Mouse (Mus musculus) liver, embryonic 16.5 days (tissue): ENCODE measurements around the gene Nags. TPM values are rescaled to one million over a fixed set of nuclear protein-coding genes. Genes with fewer than 3 reads are reported as not detected.

Experiments used
- ATAC-seq: fragments of 200-750 bp; cut with Nextera tagmentation; 2 replicates; pipeline ENCODE4 v1.8.0; 2017; ENCODE audit warnings: low read depth, mild to moderate bottlenecking, moderate number of reproducible peaks, moderate library complexity
- H3K27ac ChIP-seq: fragments of 300-500 bp; sonication (generic); 2 replicates; pipeline ENCODE4 v1.5.1; 2014; ENCODE audit warnings: mild to moderate bottlenecking, low read length
- H3K27me3 ChIP-seq: fragments of 300-500 bp; sonication (generic); 2 replicates; pipeline ENCODE4 v1.6.1; 2014; ENCODE audit warnings: low read depth, low read length, mixed read lengths; ENCODE audit not compliant: control insufficient read depth, insufficient read depth
- H3K36me3 ChIP-seq: fragments of 300-500 bp; sonication (generic); 2 replicates; pipeline ENCODE4 v1.6.1; 2014; ENCODE audit warnings: mild to moderate bottlenecking; ENCODE audit not compliant: control insufficient read depth, insufficient read depth
- H3K4me1 ChIP-seq: fragments of 300-500 bp; sonication (generic); 2 replicates; pipeline ENCODE4 v1.6.1; 2014; ENCODE audit warnings: low read depth, low read length, mixed read lengths; ENCODE audit not compliant: control insufficient read depth
- H3K4me2 ChIP-seq: fragments of 300-500 bp; sonication (generic); 2 replicates; pipeline ENCODE4 v1.6.1; 2014; ENCODE audit warnings: low read depth, low read length, mixed read lengths
- H3K4me3 ChIP-seq: fragments of 300-500 bp; sonication (generic); 2 replicates; pipeline ENCODE4 v1.5.1; 2014; ENCODE audit warnings: low read depth, mild to moderate bottlenecking, low read length
- H3K9ac ChIP-seq: fragments of 300-500 bp; sonication (generic); 2 replicates; pipeline ENCODE4 v1.6.1; 2014; ENCODE audit warnings: low read depth, low read length
- H3K9me3 ChIP-seq: fragments of 300-500 bp; sonication (generic); replicated peaks from 2 replicates; pipeline ENCODE4 v1.6.1; 2016; ENCODE audit warnings: low read length; ENCODE audit not compliant: control insufficient read depth
- WGBS: fragments of 180-500 bp; shearing (Covaris S2); extraction: QIAGEN DNeasy Blood & Tissue Kit; methylation state at CpG from one replicate; pipeline ENCODE4 v1.1.7; 2014; ENCODE audit not compliant: insufficient replicate concordance; 5-methylcytosine and 5-hydroxymethylcytosine counted together
- polyA plus RNA-seq: library from polyadenylated mRNA; unstranded; fragments of >200 nt; fragmentation: Nextera tagmentation; extraction: Ambion mirVana; gene quantifications from 2 replicates; pipeline ENCODE4 v1.2.1, GENCODE M21; 2015

Gene Nags
- polyA plus RNA-seq: 19.0 and 19.2 TPM in 2 replicates

DNA sequence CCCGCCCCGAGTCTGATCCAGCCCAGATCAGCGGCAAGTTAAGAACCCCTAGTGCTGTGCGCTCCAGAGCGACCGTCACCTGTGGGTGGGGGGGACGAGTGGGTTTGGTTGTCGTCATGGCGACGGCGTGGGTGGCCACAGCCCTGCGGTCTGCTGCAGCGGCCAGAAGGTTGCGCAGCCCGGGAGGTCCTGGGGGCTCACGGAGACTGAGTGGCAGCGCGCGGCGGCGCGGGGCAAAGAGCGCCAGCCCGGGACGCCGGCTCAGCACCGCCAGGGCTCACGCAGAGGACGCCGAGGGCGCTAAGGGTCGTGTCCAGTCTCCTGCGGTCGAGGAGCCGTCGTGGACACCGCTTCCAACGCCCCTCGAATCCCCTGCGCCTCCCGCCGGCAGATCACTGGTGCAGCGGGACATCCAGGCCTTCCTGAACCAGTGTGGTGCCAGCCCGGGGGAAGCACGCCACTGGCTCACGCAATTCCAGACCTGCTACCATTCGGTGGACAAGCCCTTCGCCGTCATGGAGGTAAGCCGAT is at the start of gene Nags:
Gene Nags (plus strand): TSS at position 43 of the 531 bp plus-strand sequence.
- Histone ChIP-seq H3K27ac (peak within 1 kb of the TSS; percentile 82), H3K4me3 (peak within 1 kb of the TSS; percentile 65), H3K27me3 (peaks cover 43% of the 10 kb centered on the region)

DNA sequence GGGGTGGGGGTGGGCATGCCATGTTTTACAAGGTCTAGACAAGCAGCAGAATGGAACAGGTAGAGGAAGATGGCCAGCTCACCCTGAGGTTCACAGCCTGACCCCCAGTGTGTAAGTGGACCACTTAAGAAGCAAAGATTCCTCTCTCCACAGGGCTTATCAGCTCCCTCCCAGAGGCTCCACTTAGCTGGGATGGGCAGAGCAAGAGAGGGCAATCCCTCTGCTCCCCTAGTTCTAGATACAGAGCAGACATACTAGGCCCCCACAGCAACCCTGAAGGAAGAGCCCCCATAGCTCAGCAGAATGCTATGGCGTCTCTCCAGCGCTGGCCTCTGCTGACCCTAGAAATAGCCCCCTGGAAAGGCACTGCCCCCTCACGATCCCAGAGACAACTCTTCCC is 49.6 kb upstream of the Nags start:
- no peaks in the 10 kb centered on the region for H3K36me3 ChIP-seq
- 0 out of 2 replicates have a peak overlapping the region, but pooled peaks have one; percentile 24 for H3K27ac ChIP-seq
- no peaks in the 10 kb centered on the region for H3K9me3 ChIP-seq
- peaks cover 18% of the 10 kb centered on the region for H3K27me3 ChIP-seq
- H3K4me3 ChIP-seq: no peak overlapping the region
- H3K9ac ChIP-seq: peak overlapping the region; percentile 30; the same call in 1 of the 2 replicates
- H3K4me2 ChIP-seq: 0 out of 2 replicates have a peak overlapping the region, but pooled peaks have one; percentile 64
- H3K4me1 ChIP-seq: peaks cover 35% of the 10 kb centered on the region
- no peak for ATAC-seq
- 79% methylated on average over 3 of the region's 3 CpGs for WGBS

More for the DNA sequence above, at the start of gene Nags:
- Histone ChIP-seq H3K9me3 (no peaks in the 10 kb centered on the region), H3K36me3 (no peaks in the 10 kb centered on the region), H3K4me2 (peak within 1 kb of the TSS; percentile 80), H3K9ac (peak within 1 kb of the TSS; percentile 59), H3K4me1 (peaks cover 24% of the 10 kb centered on the region)
- WGBS: 1% methylated on average over 50 of the region's 50 CpGs
- ATAC-seq: peak; percentile 1; the same call in 1 of the 2 replicates

DNA sequence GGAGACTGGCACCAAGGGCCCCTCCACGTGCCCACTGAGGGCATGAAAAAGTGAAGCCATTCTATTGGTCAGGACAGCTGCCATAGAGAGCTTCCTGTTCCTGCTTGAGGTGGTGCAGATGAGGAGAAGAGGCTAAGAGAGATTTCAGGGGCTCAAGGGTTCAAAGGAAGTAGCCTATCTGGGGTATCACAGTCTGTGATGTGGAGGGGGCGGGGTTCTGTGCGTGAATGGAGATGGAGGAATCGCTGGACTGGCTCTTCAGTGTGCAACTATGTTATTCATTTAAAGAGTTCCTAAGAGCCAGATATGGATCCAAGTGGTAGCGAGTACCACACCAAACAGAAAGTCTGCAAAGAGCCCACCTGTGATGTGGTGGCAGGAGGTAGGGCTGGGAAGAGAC is 48.9 kb upstream of the Nags start:
- peak overlapping the region; percentile 70 for H3K27ac ChIP-seq
- H3K9ac ChIP-seq: peak overlapping the region; percentile 32
- H3K27me3 ChIP-seq: peaks cover 26% of the 10 kb centered on the region
- peak overlapping the region; percentile 64 for H3K4me2 ChIP-seq
- H3K4me1 ChIP-seq: peaks cover 35% of the 10 kb centered on the region
- WGBS: 38% methylated on average over 5 of the region's 5 CpGs
- H3K4me3 ChIP-seq: peak overlapping the region; percentile 35
- H3K9me3 ChIP-seq: no peaks in the 10 kb centered on the region
- no peak for ATAC-seq
- no peaks in the 10 kb centered on the region for H3K36me3 ChIP-seq

DNA sequence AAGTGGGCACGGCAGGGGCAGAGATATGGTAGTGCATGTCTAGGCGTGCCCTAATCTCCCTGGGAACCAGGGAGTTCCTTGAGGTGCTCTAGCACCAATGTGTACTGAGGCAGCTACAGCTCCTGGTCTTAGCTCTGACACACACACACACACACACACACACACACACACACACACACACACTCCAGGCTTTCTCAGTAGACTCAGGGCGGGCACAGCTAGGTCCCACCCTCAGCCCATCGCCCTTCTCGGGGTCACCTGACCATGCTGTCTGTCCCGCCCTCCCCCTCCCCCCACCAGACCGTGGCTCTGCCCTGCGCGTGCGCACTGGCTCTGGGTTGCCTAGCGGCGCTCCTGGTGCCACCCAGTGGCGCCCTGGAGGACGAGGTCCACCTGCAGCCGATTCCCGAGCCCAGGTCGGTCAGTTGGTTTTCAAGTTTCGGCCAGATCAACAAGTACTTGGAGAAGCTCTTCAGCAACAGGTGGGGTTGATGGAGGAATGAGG is 48.4 kb upstream of the Nags start:
- Histone ChIP-seq H3K4me2 (peak overlapping the region; percentile 64), H3K4me1 (peaks cover 35% of the 10 kb centered on the region), H3K27ac (peak overlapping the region; percentile 70), H3K9ac (peak overlapping the region; percentile 32), H3K27me3 (peaks cover 31% of the 10 kb centered on the region), H3K36me3 (no peaks in the 10 kb centered on the region), H3K9me3 (no peaks in the 10 kb centered on the region), H3K4me3 (peak overlapping the region; percentile 35)
- WGBS: under 1% methylated on average over 17 of the region's 18 CpGs
- ATAC-seq: peak; percentile 92

DNA sequence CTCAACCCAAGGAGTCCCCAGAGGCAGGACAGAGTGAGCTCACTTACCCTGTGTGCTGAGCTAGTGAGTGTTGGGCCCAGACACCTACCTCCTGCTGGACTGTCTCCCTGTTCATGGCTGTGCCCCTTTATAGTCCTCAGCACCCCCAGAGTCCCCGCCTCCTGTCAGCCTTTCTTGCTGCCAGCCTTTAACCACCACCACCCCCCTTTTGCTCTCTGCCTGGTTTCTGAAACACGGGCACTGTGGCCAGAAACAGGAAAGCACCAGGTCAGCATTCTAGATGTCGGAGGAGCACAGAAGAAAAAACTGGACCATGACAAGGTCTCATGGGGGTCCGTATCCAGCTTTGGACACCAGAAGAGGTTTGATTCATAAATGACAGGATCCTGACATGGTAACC is 44.1 kb upstream of the Nags start, which contains the start of gene Ppy:
Gene Ppy (minus strand): TSS at position 101 of the 400 bp plus-strand sequence.
- no peak within 1 kb of the TSS for H3K4me3 ChIP-seq
- no peaks in the 10 kb centered on the region for H3K36me3 ChIP-seq
- H3K27me3 ChIP-seq: peaks cover 66% of the 10 kb centered on the region
- no peaks in the 10 kb centered on the region for H3K9me3 ChIP-seq
- H3K27ac ChIP-seq: no peak within 1 kb of the TSS
- ATAC-seq: no peak
- peaks cover 27% of the 10 kb centered on the region for H3K4me1 ChIP-seq
- no peak within 1 kb of the TSS for H3K4me2 ChIP-seq
- no peak within 1 kb of the TSS for H3K9ac ChIP-seq
- 46% methylated on average over 4 of the region's 4 CpGs for WGBS

DNA sequence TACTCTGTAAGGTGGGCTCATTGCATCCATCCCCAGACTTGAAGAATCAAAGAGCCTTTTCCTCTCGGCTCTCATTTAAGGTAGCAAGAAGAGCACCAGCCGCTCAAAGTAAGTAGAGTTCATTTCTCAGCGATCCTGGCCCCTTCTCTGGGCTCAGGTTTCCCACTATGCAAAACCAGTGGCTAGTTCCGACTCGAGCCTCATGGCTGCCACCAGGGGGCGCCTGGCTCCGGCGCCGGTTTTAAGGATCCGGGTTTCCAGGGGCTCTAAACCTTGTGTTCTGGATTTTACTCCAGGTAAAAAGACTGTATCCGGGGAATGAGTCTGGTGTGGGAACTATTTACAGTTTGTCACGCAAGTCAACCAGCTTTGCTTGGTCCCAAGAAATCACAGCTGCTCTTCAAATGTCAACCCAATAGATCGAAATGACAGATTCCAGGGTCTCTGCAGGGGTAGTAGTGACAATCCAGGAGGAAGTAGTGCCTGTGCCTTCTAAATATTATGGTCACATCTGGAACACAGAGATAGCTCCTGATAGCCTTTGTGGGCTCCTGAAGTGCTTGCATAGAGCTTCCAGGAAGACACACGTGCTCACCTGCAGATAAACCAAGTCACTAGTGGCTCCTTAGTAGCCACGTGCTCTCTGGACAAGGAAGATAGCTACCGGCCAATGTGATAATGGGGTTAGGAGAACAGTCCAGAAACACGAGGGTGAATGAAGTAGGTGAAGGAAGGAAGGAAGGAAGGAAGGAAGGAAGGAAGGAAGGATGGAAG is 42.6 kb upstream of the Nags start:
- Histone ChIP-seq H3K36me3 (no peaks in the 10 kb centered on the region), H3K4me2 (no peak overlapping the region), H3K27ac (no peak overlapping the region), H3K9me3 (no peaks in the 10 kb centered on the region), H3K4me3 (no peak overlapping the region), H3K4me1 (peaks cover 13% of the 10 kb centered on the region), H3K9ac (no peak overlapping the region), H3K27me3 (peaks cover 81% of the 10 kb centered on the region)
- ATAC-seq: peak; percentile 19; the same call in 1 of the 2 replicates
- WGBS: 7% methylated on average over 17 of the region's 17 CpGs

DNA sequence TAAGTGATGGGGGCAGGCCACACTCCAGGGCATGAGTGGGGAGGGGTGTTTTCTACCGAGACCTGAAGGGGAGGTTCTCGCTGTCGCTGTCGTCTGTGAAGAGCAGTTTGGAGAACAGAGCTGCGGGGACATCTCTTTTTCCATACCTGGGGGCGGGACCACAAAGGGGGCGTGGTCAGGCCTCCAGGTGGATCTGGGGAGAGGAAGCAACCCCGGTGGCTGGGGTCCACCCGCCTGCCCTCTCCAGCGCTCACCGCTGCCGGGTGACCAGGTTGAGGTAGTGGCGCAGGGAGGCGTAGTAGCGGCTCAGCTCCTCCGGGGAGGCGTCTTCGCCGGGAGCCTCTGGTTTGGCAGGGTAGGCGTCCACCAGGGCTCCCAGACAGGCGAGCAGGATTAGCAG is 38.4 kb upstream of the Nags start:
- Histone ChIP-seq H3K4me2 (no peak overlapping the region), H3K9me3 (no peaks in the 10 kb centered on the region), H3K4me1 (peaks cover 11% of the 10 kb centered on the region), H3K27me3 (peaks cover 73% of the 10 kb centered on the region), H3K4me3 (no peak overlapping the region), H3K9ac (no peak overlapping the region), H3K36me3 (no peaks in the 10 kb centered on the region), H3K27ac (no peak overlapping the region)
- no peak for ATAC-seq
- WGBS: 4% methylated on average over 21 of the region's 21 CpGs

DNA sequence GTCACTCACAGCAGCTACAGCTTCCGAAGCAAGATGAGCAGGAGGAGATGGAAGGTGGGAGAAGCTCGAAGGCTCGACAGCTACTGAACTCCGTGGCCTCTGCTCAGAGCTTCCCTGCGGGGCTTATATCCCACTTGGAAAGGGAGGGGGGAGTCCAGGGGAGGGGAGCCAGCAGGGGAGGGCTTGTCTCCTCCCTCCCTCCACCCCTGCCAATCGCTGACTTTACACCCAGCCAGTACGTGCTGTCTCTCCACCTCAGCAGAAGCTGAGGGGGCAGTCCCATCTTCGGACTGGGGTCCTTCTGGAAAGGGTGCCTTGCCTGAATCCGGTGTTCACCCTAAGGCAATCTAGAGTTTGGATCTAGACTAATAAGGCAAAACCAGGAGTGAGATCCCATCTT is 37.6 kb upstream of the Nags start, which contains the start of gene Pyy:
Gene Pyy (minus strand): TSS at position 101 of the 400 bp plus-strand sequence.
- no peaks in the 10 kb centered on the region for H3K9me3 ChIP-seq
- peaks cover 66% of the 10 kb centered on the region for H3K27me3 ChIP-seq
- no peak for ATAC-seq
- no peak within 1 kb of the TSS for H3K27ac ChIP-seq
- no peak within 1 kb of the TSS for H3K4me3 ChIP-seq
- peaks cover 4% of the 10 kb centered on the region for H3K4me1 ChIP-seq
- WGBS: 11% methylated on average over 9 of the region's 9 CpGs
- H3K9ac ChIP-seq: no peak within 1 kb of the TSS
- no peak within 1 kb of the TSS for H3K4me2 ChIP-seq
- no peaks in the 10 kb centered on the region for H3K36me3 ChIP-seq

DNA sequence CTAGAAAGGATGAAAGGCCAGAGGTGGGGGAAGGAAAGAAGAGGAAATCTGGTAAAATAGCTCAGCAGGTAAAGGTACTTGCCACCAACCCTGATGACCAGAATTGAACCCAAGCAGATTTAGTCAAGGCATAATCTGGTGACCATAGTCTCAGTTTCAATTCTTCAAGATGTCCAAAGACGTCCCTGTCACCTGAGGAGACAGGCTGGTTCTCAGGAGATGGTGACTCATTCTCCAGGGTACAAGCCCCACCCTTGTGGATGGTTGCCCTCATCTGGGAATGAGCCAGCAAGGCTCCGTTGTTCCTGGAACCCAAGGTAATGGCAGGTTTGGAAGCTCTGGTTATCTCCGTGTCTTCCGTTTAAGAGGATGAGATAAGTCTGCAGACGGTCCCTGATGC is 33.7 kb upstream of the Nags start:
- no peaks in the 10 kb centered on the region for H3K9me3 ChIP-seq
- 43% methylated on average over 5 of the region's 5 CpGs for WGBS
- H3K4me2 ChIP-seq: no peak overlapping the region
- no peaks in the 10 kb centered on the region for H3K36me3 ChIP-seq
- H3K27ac ChIP-seq: no peak overlapping the region
- H3K27me3 ChIP-seq: peaks cover 34% of the 10 kb centered on the region
- no peak overlapping the region for H3K9ac ChIP-seq
- H3K4me3 ChIP-seq: no peak overlapping the region
- peaks cover 4% of the 10 kb centered on the region for H3K4me1 ChIP-seq
- ATAC-seq: no peak
